Mouse (Mus musculus) midbrain, embryonic 16.5 days (tissue): ENCODE data around the gene Emilin2. TPM values are rescaled to one million over a fixed set of nuclear protein-coding genes. Genes with fewer than 3 reads are reported as not detected.

Source experiments
- ATAC-seq: fragments of 200-750 bp; cut with Nextera tagmentation; 2 replicates; pipeline ENCODE4 v1.8.0; 2017; ENCODE audit warnings: moderate TSS enrichment
- H3K27ac ChIP-seq: fragments of 300-500 bp; sonication (generic); 2 replicates; pipeline ENCODE4 v1.5.1; 2014; ENCODE audit warnings: mild to moderate bottlenecking, low read length, mixed read lengths
- H3K27me3 ChIP-seq: fragments of 300-500 bp; sonication (generic); 2 replicates; pipeline ENCODE4 v1.6.1; 2014; ENCODE audit warnings: low read depth, low read length, mixed read lengths; ENCODE audit not compliant: control insufficient read depth, insufficient read depth
- H3K36me3 ChIP-seq: fragments of 300-500 bp; sonication (generic); 2 replicates; pipeline ENCODE4 v1.6.1; 2014; ENCODE audit warnings: mild to moderate bottlenecking, low read length, moderate library complexity, mixed read lengths; ENCODE audit not compliant: control insufficient read depth, insufficient read depth
- H3K4me1 ChIP-seq: fragments of 300-500 bp; sonication (generic); 2 replicates; pipeline ENCODE4 v1.6.1; 2014; ENCODE audit warnings: mild to moderate bottlenecking, low read length, mixed read lengths; ENCODE audit not compliant: control insufficient read depth, insufficient read depth
- H3K4me2 ChIP-seq: fragments of 300-500 bp; sonication (generic); 2 replicates; pipeline ENCODE4 v1.6.1; 2014; ENCODE audit warnings: mild to moderate bottlenecking, low read length, mixed read lengths
- H3K4me3 ChIP-seq: fragments of 300-500 bp; sonication (generic); 2 replicates; pipeline ENCODE4 v1.5.1; 2014; ENCODE audit warnings: low read depth, mild to moderate bottlenecking, low read length, moderate library complexity, mixed read lengths
- H3K9ac ChIP-seq: fragments of 300-500 bp; sonication (generic); 2 replicates; pipeline ENCODE4 v1.6.1; 2014; ENCODE audit warnings: low read depth, low read length, mixed read lengths
- H3K9me3 ChIP-seq: fragments of 300-500 bp; sonication (generic); replicated peaks from 2 replicates; pipeline ENCODE4 v1.6.1; 2014; ENCODE audit warnings: mild to moderate bottlenecking, low read length, mixed read lengths; ENCODE audit not compliant: control insufficient read depth, poor library complexity, severe bottlenecking
- WGBS: fragments of 180-500 bp; shearing (Covaris S2); extraction: QIAGEN DNeasy Blood & Tissue Kit; methylation state at CpG from one replicate; pipeline ENCODE4 v1.1.7; 2014; 5-methylcytosine and 5-hydroxymethylcytosine counted together
- polyA plus RNA-seq: library from polyadenylated mRNA; unstranded; fragments of >200 nt; fragmentation: Nextera tagmentation; extraction: Ambion mirVana; gene quantifications from 2 replicates; pipeline ENCODE4 v1.2.1, GENCODE M21; 2015

Emilin2 gene
- polyA plus RNA-seq, 1 experiment from 2014 or later: 1.0 TPM

DNA sequence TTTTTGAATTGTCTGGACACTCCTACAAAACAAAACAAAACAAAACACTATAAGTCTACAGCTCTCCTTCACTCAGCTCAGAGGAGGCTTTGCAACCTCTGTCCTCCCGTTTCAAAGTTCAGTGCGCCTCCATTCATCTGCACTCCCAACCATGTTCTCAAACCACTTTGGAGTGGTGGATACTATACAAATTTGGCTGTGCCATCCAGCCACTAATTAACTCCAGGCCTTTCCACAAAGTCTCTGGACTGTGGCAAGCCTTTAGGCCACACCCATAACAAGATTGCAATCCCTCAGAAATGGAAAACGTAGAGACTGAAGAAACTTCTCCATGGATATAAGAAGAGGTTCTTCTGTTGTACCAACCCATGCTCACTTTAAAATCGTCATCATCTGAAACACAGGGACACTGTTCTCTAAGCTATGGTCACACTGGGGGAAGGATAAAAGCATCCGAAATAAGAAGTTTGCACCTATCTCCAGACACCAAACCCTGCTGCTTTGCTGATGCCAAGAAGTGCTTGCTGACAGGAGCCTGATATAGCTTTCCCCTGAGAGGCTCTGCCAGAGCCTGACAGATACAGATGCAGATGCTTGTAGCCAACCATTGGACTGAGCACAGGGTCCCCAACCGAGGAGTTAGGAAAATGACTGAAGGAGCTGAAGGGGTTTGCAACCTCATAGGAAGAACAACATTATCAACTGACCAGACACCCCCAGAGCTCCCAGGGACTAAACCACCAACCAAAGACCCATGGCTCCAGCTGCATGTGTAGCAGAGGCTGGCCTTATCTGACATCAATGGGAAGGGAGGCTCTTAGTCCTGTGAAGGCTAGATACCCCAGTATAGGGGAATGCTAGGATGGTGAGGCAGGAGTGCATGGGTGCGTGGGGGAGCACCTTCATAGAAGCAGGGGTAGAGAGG, 21.0 kb downstream of the Emilin2 start:
- ATAC-seq: no peak
- Histone ChIP-seq H3K36me3 (no peaks in the 10 kb centered on the region), H3K9ac (no peak overlapping the region), H3K27ac (no peak overlapping the region), H3K27me3 (no peaks in the 10 kb centered on the region), H3K4me3 (no peak overlapping the region), H3K9me3 (no peaks in the 10 kb centered on the region), H3K4me2 (no peak overlapping the region), H3K4me1 (no peaks in the 10 kb centered on the region)
- WGBS: 91% methylated on average over 7 of the region's 7 CpGs

DNA sequence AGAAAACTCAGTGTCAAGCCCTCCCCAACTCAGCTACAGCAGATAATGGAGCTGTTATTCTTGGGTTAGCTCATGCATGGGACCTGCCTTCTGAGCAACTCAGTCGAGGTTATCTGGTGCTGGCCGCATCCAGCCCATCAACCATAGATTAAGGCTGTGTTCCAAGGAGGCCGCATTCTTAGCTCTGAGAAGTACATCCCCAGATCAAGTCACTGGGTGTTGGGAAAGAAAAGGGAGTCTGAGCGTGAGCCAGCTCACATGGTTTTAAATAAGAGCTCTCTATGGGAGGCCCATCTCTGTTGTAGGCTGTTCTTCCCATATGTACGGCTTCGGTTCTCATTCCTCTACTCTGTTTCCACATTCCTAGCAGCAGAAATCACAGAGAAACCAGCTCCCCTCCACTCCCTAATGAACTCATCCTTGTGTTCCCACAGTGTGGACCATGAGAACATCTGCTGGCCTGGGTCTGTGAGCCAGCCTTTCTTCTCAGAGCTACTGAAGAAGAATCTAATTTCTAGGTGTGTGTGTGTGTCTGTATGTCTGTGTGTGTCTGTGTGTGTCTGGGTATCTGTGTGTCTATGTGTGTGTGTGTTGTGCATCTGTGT, 22.1 kb downstream of the Emilin2 start:
- Histone ChIP-seq H3K27me3 (no peaks in the 10 kb centered on the region), H3K4me1 (no peaks in the 10 kb centered on the region), H3K4me2 (no peak overlapping the region), H3K36me3 (no peaks in the 10 kb centered on the region), H3K9me3 (no peaks in the 10 kb centered on the region), H3K4me3 (no peak overlapping the region), H3K27ac (no peak overlapping the region), H3K9ac (no peak overlapping the region)
- ATAC-seq: no peak
- WGBS: 74% methylated on average over 6 of the region's 6 CpGs

DNA sequence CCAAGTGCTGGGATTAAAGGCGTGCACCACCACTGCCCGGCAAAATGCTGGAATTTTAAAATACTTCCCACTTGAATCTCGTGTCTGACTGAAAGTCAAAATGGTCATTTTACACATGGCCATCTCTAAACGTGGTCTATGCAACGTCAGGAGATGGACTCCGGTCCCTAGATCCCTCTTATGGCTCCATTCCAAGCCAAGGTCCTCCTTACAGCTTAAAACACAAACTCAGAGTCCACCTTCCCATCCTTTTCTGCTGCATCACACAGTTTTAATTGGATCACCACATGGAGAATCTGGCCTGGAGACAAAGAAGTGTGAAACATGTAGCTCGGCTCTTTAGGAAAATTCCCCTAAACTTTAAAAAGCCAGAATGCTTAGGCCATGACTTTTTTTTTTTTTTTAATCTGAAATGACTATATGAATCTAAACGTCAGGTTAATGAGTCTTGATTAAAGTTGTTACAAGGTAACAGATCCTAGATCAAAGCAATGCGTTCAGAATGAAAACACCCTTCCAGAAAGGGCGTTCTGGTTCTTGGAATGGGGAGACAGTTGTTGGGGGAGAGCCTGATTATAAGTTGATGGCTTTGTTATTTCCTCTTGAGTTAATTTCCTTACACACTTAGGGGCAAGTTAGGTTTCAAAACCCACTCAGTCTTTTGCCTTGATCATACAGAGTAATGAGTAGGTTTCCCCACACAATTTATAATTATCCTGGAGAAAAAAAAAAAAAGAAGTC, 22.8 kb downstream of the Emilin2 start:
- 89% methylated on average over 10 of the region's 10 CpGs for WGBS
- Histone ChIP-seq H3K4me3 (no peak overlapping the region), H3K36me3 (no peaks in the 10 kb centered on the region), H3K9me3 (no peaks in the 10 kb centered on the region), H3K27ac (no peak overlapping the region), H3K4me1 (no peaks in the 10 kb centered on the region), H3K4me2 (no peak overlapping the region), H3K9ac (no peak overlapping the region), H3K27me3 (no peaks in the 10 kb centered on the region)
- ATAC-seq: no peak

DNA sequence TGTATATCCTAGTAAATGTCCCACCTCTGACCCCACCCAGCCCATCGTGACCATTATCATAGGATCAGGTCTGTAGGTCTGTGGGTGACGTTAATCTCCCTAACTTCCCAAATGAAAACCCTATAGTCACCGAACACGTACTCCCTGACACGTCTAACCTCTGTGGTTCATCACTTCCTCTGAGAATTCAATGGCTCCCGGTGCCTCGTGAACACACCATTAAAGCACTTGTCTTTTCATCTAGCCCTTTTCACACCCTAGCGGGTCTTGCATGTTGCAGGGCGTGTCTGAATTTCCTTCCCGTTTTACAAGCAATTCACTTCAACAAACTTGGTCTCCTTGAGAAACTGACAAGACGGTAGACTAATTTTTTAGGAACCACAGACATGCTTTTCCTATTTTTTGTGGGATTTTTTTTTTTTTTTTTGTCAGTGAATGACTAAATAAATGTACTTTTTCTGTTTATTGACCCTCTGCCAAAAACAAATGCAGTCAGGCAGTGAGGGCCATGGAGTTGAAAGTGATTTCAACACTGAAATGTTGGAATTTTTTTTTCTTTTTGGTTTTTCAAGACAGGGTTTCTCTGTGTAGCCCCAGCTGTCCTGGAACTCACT, 23.5 kb downstream of the Emilin2 start:
- no peaks in the 10 kb centered on the region for H3K27me3 ChIP-seq
- no peak overlapping the region for H3K4me3 ChIP-seq
- no peak overlapping the region for H3K27ac ChIP-seq
- H3K4me1 ChIP-seq: no peaks in the 10 kb centered on the region
- 91% methylated on average over 11 of the region's 11 CpGs for WGBS
- no peaks in the 10 kb centered on the region for H3K36me3 ChIP-seq
- no peak for ATAC-seq
- no peak overlapping the region for H3K9ac ChIP-seq
- no peaks in the 10 kb centered on the region for H3K9me3 ChIP-seq
- no peak overlapping the region for H3K4me2 ChIP-seq

DNA sequence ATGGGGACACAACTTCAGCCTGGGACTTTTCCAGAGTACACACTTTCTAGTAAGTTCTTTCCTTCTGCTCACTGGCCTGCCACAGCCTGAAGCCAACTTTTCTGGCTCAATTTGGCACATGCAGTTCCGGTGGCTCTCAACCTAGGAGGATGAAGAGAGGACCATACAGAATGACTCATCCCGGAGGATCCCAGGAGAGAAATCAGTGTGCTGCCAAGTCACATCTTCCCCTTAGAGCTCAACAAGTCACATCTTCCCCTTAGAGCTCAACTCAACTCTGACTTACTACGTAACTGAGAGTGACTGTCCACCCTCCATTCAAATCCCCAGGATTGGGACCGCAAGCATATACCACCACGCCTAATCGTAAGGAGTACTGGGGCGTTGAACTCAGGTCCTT, 24.2 kb downstream of the Emilin2 start:
- Histone ChIP-seq H3K4me2 (no peak overlapping the region), H3K4me1 (no peaks in the 10 kb centered on the region), H3K27me3 (no peaks in the 10 kb centered on the region), H3K36me3 (no peaks in the 10 kb centered on the region), H3K27ac (no peak overlapping the region), H3K9ac (no peak overlapping the region), H3K9me3 (no peaks in the 10 kb centered on the region), H3K4me3 (no peak overlapping the region)
- WGBS: 96% methylated on average over 7 of the region's 7 CpGs
- no peak for ATAC-seq

DNA sequence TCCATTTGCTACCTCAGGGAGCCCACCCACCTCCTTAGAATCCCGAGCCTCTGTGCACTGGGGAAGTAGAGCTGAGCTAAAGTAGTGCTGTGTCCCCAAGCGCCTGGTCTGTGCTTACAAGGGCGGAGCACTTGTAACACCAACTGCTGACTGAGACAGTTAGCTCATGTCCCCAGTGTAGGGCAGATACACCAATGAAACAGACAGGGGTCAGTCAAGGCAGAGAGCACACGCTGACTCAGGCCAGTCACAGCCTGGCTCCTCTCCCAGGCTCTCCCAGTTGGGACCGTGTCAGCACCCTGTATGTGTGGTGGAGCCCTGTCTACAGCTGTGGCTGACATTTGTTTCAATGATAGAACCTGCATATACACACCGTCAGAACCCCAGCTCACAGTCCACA, 25.8 kb downstream of the Emilin2 start:
- Histone ChIP-seq H3K4me3 (no peak overlapping the region), H3K4me2 (no peak overlapping the region), H3K27me3 (no peaks in the 10 kb centered on the region), H3K9ac (no peak overlapping the region), H3K9me3 (no peaks in the 10 kb centered on the region), H3K4me1 (no peaks in the 10 kb centered on the region), H3K27ac (no peak overlapping the region), H3K36me3 (no peaks in the 10 kb centered on the region)
- ATAC-seq: no peak
- WGBS: 75% methylated on average over 6 of the region's 6 CpGs

DNA sequence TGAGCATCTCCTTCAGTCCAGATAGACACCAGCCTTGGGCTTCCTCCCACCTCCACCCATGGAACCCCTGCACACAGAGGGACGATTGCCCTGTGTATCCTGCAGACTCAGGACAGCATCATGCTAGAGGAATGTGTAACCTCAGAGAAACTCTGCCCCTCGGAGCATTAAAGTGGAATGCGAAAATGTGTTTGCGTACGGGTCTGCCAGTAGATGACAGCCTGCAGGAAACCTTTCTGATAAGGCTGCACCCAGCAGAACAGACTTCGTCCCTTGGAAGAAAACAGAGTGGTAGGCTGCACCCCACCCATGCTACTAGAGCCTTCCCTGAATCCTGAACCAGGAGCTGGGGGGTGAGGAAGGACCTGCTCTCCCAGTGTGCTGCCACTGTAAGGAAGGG, 26.9 kb downstream of the Emilin2 start:
- H3K27ac ChIP-seq: no peak overlapping the region
- ATAC-seq: no peak
- WGBS: 89% methylated on average over 6 of the region's 6 CpGs

DNA sequence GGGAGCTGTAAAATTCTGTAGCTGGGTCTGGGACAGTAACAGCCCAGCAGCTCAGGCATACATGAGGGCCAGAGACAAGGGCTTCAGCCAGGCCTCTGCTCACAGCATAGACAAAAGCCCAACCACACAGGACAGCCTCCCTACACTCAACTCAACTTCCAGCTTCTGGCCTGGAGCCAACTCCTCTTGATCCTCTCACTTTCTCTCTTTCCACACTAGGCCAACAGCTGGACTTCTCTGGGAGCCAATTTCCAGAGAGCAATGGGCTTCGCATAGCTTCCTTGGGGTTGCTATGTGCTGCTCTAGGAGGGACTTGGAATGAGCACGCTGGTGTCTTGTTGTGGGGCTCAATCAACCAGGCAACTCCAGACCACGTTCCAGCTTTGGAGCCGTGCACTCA, 28.5 kb downstream of the Emilin2 start:
- Histone ChIP-seq H3K27me3 (no peaks in the 10 kb centered on the region), H3K4me2 (no peak overlapping the region), H3K36me3 (no peaks in the 10 kb centered on the region), H3K27ac (no peak overlapping the region), H3K4me1 (no peaks in the 10 kb centered on the region), H3K9ac (no peak overlapping the region), H3K4me3 (no peak overlapping the region), H3K9me3 (no peaks in the 10 kb centered on the region)
- no peak for ATAC-seq
- 80% methylated on average over 4 of the region's 4 CpGs for WGBS

More for the DNA sequence above, 26.9 kb downstream of the Emilin2 start:
- Histone ChIP-seq H3K4me3 (no peak overlapping the region), H3K9me3 (no peaks in the 10 kb centered on the region), H3K27me3 (no peaks in the 10 kb centered on the region), H3K9ac (no peak overlapping the region), H3K36me3 (no peaks in the 10 kb centered on the region), H3K4me1 (no peaks in the 10 kb centered on the region), H3K4me2 (no peak overlapping the region)
